Mouse (Mus musculus) regulatory T cell (primary cell): ENCODE measurements around the gene Kif26b.

Source experiments
- in situ Hi-C: fragments of 300-600 bp; cut with MboI, MseI; formaldehyde crosslinking; loops from one replicate; pipeline ENCODE4 v1.15.1; 2025; ENCODE audit warnings: high pct_unique_total_duplicates

The Kif26b gene

DNA sequence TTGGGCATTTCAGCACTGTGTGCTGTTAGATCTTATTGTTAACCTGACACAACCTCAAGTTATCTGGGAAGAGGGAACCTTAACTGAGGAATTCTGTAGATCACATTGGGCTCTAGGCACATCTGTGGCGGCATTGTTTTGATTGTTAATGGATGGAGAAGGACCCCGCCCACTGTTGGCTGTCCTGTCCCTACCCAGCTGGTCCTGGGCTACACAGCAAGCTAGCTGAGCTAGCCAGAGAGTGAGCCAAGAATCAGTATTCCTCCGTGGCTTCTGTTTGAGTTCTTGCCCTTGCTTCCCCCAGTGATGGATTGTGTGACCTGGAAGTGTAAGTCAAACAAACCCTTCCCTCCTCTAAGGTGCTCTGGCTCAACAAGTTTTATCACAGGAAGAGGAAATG, 132.1 kb downstream of the Kif26b start:
- in situ Hi-C loops: no loop called here

DNA sequence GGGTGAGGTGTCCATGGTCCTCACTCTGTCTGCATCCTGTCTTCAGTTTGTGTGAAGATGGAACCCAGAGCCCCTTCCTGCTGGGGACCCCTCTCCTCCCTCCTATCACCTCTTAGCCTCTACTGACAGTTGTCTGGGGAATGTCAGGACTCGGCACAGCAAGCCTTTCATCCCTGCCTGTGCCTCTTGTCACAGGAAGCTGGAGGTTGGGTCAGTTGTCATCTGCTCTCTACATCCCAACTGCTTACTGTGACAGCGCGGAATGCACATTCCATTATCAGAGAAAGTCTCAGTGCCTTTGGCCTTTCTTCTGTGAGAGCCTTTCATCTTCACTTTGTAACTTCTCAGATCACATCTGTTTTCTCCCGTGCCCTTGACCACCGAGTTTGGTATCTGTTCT, 132.6 kb downstream of the Kif26b start:
- in situ Hi-C loops: no loop called here

DNA sequence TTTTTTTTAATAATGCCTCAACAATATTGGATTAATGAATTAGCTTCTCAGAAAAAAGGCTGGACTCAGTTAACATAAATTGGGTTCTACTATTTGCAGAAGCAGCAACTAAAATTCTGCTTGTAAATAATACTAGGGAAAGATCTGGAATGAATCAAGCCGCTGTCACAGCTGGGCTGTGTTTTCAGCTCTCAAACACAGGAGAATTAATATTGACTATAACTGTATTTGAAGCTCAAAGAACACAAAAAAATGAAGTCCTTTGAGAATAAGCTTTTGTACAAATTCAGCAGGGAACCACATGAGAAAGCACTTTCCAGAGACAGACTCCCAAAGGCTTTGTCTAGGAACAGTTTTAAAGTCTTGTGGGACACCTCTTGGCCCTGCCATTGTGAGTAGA, 134.6 kb downstream of the Kif26b start:
- in situ Hi-C loops: no loop called here

DNA sequence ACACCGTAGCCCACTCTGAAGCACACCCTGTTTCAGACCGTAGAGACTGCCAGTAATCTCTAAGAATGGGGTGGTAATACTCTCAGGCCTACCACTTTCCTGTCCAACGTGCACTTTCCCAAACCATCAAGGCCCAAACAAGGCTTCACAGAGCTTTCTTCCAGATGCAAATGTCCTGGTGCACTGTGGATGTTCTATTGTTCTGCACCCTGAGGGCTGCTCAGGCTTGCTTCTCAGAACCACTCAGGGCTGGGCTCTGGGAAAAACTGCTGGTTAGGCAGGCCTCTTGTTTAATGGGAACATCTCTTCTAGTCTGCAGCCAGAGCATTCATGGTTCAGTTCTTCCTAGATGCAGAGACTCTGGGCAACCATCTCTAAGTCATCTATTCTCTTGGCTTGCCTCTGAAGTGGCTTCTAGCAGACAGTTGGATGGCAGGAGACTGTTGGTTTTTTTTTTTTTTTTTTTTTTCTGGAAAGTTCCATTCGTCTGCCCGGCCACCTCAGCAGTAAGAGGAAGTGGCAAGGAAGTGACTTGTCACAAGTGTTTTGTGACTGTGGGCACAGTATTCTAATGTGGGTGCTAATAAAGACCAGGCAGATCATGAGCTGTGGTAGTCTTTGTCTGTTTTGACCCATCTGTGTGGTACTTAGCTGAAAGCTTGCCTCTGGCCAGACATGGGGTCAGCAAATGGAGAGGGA, 135.5 kb downstream of the Kif26b start:
- in situ Hi-C loops: no loop called here

DNA sequence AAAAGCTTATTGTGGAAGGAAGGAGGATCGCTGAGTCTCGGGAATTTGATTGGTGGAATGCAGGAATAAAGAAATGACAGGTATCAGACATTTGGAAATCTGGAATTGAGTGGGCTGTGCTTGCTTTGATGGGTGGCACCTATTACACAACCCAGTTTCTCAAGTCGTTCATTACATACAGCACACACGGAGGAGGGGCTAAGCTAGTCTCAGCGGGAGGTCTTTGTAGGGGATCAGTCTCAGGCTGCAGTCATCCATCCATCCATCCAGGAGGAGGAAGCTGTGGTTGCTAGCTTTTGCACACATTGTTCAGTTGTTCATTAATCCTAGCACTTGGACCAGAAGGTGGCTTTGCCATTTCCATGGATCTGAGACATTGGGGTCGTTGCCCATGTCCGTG, 137.6 kb downstream of the Kif26b start:
- in situ Hi-C loops: no loop called here

DNA sequence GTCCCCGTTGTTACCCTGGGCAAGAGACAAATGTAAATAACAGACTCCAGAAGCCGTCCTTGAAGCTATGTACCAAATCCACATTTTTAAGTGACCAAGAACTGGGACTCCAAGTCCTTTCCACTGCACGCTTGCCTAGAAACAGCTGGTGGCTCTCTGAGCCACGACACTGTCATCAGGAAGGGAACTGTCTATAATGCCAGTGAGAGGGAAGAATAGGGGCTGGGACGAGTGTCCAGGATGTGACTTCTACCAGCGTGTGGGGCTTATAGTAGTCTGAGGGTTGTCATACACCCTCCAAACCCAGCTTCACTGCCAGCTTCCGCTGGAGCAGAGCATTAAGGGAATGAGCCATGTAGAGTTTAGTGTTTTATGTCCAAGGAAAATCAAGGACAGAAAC, 138.9 kb downstream of the Kif26b start:
- in situ Hi-C loops: no loop called here

DNA sequence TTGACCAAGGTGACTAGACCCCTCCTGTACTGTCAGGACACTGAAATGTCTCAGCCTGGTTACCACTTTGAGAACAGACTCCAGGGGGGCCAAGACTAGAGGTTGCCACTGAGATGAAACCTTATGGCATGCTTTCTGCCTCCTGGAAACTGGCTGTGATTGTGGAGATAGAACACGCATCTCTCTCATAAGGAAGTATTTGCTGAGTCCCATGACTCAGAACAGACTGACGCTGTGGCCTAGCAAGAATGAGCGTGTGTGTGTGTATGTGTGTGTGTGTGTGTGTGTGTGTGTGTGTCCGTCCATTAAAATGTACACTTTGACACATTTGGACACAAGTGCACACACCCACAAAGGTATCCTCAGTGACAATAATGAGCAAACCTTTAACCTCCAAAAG, 140.0 kb downstream of the Kif26b start:
- in situ Hi-C loops: no loop called here

DNA sequence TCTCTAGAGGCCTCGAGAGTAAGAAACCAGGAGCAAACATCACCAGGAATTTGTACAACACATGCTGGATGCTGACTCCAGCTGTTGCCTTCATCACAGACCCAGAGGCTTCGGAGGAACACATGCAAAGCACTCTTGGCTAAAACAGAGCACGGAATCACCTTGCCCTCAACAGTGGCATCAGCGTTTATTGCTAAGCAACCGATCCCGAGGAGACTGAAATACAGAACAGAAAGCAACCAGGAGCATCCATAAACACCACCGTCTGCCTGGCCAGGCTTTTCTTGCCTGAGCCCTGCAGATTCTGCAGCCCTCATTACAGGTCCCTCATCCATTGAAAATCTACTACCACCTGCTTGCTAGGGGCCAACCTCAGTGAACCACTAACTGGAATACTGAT, 144.1 kb downstream of the Kif26b start:
- in situ Hi-C loops: no loop called here

DNA sequence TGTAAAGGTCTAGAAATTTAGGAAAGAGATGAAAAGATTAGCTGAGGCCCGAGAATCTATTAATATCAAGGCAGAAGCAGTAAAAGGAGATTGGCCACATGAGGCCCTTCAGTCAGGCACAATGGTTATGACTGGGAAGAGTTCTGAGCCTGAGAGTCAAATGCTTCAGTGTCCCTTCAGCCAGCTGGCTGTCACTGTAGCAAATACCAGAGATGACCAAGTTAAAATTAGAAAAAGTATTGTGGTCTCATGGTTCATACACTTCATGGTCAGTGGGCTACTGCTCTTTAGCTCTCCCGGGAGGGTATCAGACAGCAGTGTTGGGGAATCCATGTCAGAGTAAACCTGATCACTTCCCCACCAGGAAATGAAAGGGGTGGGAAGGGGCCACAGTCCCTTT, 144.6 kb downstream of the Kif26b start:
- in situ Hi-C loops: no loop called here

DNA sequence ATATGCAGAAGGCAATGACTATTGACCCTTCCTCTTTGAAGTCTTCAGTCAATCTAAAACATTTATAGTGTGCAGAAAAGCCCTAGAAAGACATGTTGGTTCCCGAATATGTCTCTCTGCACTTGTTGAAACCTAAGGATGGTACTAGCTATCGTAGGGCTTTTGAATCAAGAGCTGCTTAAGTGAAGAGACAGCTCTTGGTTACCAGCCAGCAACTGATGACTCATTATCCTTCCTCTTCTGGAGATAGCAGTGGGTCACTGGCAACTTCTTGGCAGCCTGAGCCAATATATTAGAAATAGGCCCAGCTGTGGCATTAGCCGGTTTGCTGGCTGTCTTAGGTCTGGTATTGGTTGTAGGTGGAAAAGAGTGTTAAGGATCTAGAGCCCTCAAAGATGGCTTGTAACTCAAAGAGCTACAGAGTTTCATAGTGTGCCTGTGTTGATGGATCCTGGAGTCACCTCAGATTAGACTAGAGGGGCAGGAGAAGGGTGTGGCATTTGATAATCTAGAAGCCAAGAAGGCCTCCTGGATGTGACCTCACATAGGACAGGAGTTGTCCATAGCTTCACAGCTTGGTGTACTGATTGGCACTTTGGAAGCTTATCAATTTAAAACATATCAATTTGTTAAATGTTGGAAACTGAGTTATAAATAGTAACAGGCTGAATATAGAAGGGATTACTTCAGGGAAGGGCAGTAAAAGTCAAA, 146.8 kb downstream of the Kif26b start:
- in situ Hi-C loops: no loop called here

DNA sequence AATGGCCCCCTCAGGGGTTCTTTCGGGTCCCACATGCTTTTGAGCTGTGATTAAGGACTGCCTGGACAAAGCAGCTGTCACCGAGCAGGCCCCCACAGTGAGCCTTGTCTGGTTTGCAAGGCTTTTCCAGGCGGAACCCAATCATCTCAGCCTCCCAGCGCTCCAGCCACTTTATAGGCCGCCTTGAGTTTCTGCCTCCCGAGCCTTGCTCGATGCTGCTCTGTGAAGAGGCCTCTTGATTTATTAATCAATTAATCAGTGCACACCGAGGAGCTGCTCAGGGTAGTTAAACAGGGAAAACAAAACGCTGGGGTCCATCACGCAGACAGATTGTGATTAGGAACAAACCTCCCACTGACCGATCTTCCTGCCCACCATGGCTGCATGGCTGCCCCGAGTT, 148.2 kb downstream of the Kif26b start:
- in situ Hi-C loops: no loop called here

DNA sequence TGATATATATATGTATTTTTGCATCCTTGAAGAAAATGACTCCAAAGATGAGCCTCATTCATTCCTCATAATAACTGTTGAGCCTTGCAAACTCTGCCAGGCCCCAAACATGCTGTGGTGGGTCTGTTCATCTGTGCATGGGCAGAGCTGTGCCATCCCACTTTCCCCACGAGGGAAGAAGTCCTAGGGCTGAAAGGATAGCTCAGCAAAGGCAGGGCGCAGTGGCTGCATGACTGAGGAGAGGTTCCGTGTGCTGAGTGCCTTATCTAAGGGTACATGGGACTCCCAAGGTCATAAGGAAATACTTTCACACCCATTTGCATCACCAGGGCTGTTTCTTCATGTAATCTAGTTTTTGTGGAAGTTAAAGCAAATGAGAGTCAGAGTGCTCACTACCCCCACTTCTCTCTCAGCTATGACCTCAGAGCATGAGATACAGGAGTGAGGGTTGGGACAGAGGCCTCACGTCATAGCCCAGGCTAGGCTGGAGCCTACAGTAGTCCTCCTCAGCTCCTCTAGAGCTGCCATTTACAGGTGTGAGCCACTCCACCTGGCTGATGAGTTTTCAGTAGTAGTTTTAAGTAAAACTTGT, 148.8 kb downstream of the Kif26b start:
- in situ Hi-C loops: no loop called here

DNA sequence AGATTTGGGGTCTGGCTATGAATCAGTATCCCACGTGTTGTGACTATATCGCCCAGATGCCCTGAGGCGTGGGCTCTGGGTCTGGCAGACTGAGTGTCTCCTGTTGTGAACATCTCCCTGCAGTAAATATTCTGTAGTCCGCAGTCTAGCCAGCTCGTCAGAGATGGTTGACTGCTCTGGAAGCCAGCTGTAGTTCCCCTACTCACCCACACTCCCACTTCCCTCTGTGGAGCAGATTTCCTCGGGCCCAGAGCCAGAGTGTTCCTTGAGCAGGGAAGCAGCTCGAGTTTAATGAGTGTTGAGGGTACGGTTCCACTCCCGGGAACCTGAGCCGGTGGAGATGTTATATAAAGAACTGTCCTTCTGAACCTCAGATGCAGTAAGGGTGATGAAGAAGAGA, 154.7 kb downstream of the Kif26b start:
- in situ Hi-C loops: no loop called here

DNA sequence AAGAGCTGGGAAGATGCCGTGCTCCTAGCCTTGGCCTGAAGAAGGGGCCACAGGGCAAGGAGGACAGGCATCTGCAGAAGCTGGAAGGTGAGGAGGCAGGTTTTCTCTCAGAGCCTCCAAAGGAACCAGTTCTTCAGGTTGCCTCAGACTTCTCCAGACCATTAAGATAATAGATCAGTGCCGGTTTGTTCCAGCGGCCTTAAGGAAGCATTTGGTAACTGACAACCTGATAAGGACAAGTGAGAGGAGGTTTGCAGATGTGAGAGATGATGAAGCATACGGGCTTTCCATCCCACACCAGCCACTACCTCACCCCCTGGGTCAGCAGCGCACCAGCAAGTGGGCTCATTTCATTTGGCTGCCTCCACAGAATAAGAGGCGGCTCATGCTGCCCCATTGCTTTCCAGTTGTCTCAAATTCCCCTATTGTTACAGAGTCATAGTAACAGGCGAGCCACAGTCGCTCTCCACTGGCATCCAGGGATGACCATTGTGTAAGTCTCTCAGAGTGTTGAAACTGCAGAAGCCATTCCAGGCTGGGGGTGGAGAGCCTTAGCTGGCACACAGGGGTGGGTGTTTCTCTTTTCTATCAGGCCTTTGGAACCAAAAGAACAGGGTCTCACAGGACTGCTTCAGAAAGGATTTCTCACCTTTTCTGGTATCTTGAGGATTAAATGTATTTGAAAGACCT, 156.2 kb downstream of the Kif26b start:
- in situ Hi-C loops: no loop called here

DNA sequence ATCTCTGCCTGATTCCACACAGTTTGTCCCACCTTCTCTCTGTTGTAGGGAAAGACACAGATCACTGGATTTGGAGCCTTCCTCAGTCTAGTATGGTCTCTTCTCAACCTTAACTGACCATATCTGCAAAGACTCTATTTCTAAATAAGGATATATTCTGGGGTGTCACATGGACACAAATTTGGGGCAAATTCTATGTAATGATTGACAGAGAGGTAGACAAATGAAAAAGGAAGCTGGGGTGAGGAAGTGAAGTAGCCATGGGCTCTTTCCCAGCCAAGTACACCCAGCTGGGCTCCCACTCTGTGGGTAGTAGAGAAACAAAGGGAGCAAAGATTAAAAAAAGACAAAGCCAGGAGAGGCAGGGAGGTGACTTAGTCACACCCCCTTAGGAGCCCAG, 158.0 kb downstream of the Kif26b start:
- in situ Hi-C loops: no loop called here

DNA sequence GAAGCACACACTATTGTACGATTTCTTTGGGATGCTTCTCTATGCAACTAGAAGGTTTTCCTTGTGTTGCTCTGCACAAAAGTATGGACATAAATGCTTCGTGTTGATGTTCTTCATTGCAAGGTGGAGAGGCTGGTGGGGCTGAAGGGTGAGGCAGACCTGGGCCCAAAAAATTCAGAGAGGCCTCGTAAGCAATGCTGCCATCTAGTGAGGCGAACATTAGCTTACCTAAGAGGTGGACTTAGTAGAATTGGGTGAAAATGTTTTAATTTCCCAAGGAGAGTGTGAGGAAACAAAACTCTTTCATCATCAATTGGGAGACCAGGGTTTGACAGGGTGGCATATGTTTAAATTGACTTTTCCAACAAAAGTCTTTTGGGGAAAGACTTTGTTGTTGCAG, 160.6 kb downstream of the Kif26b start:
- in situ Hi-C loops: no loop called here

DNA sequence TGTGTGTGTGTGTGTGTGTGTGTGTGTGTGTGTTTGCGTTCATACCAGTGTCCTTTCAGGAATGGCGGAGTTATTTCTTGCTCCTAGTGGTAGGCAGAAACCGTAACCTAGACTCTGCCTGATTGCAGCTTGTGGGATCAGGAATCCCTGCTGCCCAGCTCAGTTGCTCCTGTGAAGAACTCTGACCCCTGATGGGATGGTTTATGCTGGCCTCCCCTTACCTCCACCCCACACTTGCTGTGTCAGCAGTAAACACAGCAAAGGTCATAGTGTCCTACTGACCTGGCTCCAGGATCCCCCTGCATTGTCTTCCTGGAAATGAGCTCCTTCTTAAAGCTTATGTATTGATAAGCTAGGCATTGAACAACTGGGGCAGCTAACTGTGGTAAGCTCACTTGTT, 162.8 kb downstream of the Kif26b start:
- in situ Hi-C loops: no loop called here

DNA sequence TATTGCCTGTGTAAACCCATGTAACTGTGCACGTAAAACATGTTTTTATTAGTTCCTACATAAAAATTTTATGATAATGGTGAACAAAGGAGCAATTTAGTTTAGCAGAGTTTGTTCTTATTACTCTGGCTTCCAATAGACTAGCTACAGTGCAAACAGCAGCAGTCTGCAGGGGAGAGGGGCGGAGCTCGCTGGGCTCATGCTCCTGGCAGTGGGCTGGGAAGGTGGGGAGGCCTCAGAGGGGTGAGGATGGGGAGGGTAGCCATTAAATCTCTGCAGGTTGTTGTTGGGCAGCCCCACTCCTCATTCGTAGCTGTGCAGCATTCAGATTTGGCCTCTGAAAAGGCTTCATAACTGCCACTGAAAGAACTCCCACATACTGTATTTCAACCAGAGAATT, 171.2 kb downstream of the Kif26b start:
- in situ Hi-C loops: no loop called here

DNA sequence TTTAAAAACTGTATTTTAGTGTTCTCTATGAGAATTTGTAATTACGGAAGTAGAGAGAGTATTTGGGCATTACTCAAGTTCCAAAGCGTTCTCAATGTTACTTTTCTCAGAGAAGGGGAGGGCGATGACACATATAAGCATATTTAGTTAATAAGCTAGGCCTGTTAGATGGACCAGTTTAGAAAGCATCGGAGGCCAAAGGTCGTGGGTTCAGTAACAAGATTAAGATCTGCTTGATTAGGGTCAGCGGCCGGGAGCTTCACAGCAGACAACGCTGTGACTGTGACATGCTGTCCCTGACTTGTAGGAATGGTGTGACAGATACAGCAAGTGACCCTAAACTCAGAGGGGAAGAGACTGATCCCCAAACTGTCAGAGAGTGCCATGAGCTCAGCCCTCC, 174.6 kb downstream of the Kif26b start:
- in situ Hi-C loops: no loop called here

DNA sequence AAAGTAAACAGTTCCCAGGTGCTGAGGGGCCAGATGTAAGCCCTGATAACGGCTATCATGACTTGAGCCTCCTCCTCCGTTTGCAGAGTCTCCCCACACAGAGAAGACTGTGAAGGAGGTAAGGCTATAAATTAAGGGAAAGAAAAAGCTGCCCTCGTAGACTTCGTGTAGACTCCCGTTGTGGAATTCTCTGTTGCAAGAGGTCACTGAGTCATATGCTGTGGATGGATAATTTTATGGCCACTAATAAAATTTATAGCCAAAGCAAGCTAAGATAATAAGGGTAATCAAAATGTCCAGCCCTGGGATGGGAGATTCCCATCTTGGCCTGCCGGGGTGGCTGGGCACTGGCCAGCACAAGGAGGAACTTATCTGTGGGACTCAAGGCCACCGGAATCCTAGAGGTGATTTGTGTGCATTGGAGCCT, 179.0 kb downstream of the Kif26b start:
- in situ Hi-C loops: no loop called here

DNA sequence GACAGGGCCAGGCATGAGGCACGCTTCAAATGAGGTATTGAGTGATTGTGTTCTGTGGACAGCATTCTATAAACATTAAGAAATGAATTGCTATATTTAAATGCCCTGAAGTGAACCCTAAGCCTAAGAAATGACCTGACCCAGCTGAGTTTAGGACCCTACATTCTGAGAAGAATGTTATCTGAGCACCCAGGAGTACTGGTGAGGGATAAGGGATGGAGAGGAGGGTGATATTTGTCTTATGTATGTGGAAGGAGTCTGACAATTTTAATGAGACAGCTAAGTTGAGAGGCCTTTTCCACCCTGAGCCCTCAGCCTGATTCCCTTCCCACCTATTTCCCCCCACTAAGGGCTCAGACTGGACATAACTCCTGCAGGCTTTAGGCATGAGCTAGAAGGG, 179.4 kb downstream of the Kif26b start:
- in situ Hi-C loops: no loop called here

DNA sequence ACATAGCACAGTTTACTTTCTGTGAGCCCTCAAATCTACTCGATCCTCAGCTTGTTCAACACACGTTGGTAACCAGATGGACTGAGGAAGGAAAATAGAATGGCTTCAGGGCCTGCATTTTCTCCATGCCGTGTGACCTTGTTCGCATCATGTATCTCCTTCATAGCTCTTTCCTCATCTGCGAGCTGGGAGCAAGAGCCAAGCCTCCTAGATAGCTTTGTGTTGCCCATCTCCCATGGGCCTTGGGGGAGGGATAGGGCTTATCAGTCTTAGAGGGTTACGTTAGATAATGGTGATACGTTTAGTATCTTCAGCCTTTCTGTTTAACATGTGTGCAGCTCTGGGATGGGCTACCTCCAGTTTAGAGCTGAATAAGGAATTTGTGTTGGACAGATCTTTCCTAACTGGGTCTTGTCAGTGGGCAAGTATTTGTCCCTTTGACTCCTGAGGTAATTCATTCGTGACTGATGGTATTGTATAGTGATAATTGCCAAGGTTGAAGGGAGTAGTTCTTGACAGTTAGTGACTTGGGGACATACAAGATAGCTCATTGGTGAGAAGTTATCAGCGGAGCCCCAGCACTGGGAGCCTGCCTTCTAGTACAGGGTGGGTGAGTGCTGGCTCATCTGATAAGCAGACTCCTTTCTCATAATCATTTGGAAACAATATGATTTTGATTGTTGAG, 183.4 kb downstream of the Kif26b start:
- in situ Hi-C loops: no loop called here
